Mouse (Mus musculus) stomach, embryonic 14.5 days (tissue): ENCODE measurements at regions not wholly inside any gene's neighbourhood (a gene's known extent, or its start where the extent isn't known, plus 50 kb on each side); places are given as distances from the start of the nearest gene placed in this dataset.
A peak's percentile ranks its signal among the peaks of the same experiment; 100 is the strongest.

ENCODE experiments used
- ATAC-seq: fragments of 200-750 bp; cut with Nextera tagmentation; 2 replicates; pipeline ENCODE4 v1.8.0; 2017; ENCODE audit warnings: low read depth, moderate TSS enrichment; ENCODE audit not compliant: insufficient number of reproducible peaks, insufficient read depth, low FRiP score
- H3K27ac ChIP-seq: fragments of 300-500 bp; sonication (generic); 2 replicates; pipeline ENCODE4 v1.5.1; 2014; ENCODE audit warnings: mild to moderate bottlenecking, low read length, moderate library complexity, mixed read lengths
- H3K27me3 ChIP-seq: fragments of 300-500 bp; sonication (generic); 2 replicates; pipeline ENCODE4 v1.6.1; 2014; ENCODE audit warnings: low read length, control low read depth, mixed read lengths; ENCODE audit not compliant: control insufficient read depth, insufficient read depth
- H3K36me3 ChIP-seq: fragments of 300-500 bp; sonication (generic); 2 replicates; pipeline ENCODE4 v1.6.1; 2014; ENCODE audit warnings: mild to moderate bottlenecking, control low read depth, low read length, moderate library complexity, mixed read lengths; ENCODE audit not compliant: control insufficient read depth, insufficient read depth
- H3K4me1 ChIP-seq: fragments of 300-500 bp; sonication (generic); 2 replicates; pipeline ENCODE4 v1.6.1; 2014; ENCODE audit warnings: low read length, control low read depth, mixed read lengths; ENCODE audit not compliant: control insufficient read depth, insufficient read depth
- H3K4me2 ChIP-seq: fragments of 300-500 bp; sonication (generic); replicated peaks from 2 replicates; pipeline ENCODE4 v1.6.1; 2014; ENCODE audit warnings: low read depth, low read length, control low read depth
- H3K4me3 ChIP-seq: fragments of 300-500 bp; sonication (generic); 2 replicates; pipeline ENCODE4 v1.5.1; 2014; ENCODE audit warnings: low read depth, low read length, control low read depth
- H3K9ac ChIP-seq: fragments of 300-500 bp; sonication (generic); replicated peaks from 2 replicates; pipeline ENCODE4 v1.6.1; 2014; ENCODE audit warnings: low read depth, mild to moderate bottlenecking, control low read depth, low read length, moderate library complexity, mixed read lengths
- H3K9me3 ChIP-seq: fragments of 300-500 bp; sonication (generic); 2 replicates; pipeline ENCODE4 v1.6.1; 2016; ENCODE audit warnings: low read depth, low read length, control low read depth; ENCODE audit not compliant: control insufficient read depth
- WGBS: fragments of 180-500 bp; shearing (Covaris S2); extraction: QIAGEN DNeasy Blood & Tissue Kit; methylation state at CpG from one replicate; pipeline ENCODE4 v1.1.7; 2014; 5-methylcytosine and 5-hydroxymethylcytosine counted together

- Histone ChIP-seq H3K4me2 (no peak overlapping the region), H3K36me3 (no peaks in the 10 kb centered on the region), H3K4me1 (no peaks in the 10 kb centered on the region), H3K27me3 (no peaks in the 10 kb centered on the region), H3K27ac (no peak overlapping the region), H3K9ac (no peak overlapping the region), H3K4me3 (no peak overlapping the region), H3K9me3 (no peaks in the 10 kb centered on the region)
- ATAC-seq = no peak
These were observed 180.2 kb upstream of the Syt10 start for GRCm38 (mm10) chr15:90021746-90022312.

GRCm38 (mm10) chr15:90023164-90023563 lies 181.5 kb upstream of the Syt10 start:
- 50% methylated on average over 4 of the region's 4 CpGs for WGBS
- Histone ChIP-seq H3K9ac (no peak overlapping the region), H3K4me2 (no peak overlapping the region), H3K4me1 (no peaks in the 10 kb centered on the region), H3K27ac (no peak overlapping the region), H3K4me3 (no peak overlapping the region), H3K27me3 (no peaks in the 10 kb centered on the region), H3K9me3 (no peaks in the 10 kb centered on the region), H3K36me3 (no peaks in the 10 kb centered on the region)
- ATAC-seq = no peak

GRCm38 (mm10) chr15:90034356-90034755 lies 189.8 kb upstream of the Alg10b start:
- H3K9ac ChIP-seq = no peak overlapping the region
- no peaks in the 10 kb centered on the region for H3K4me1 ChIP-seq
- no peak overlapping the region for H3K4me3 ChIP-seq
- H3K9me3 ChIP-seq = no peaks in the 10 kb centered on the region
- no peak for ATAC-seq
- WGBS = 80% methylated on average over 2 of the region's 2 CpGs
- H3K27me3 ChIP-seq = no peaks in the 10 kb centered on the region
- no peaks in the 10 kb centered on the region for H3K36me3 ChIP-seq
- no peak overlapping the region for H3K27ac ChIP-seq
- no peak overlapping the region for H3K4me2 ChIP-seq

- 66% methylated on average over 5 of the region's 5 CpGs for WGBS
These were observed 178.4 kb upstream of the Alg10b start for GRCm38 (mm10) chr15:90045683-90046082.

GRCm38 (mm10) chr15:90062021-90062420 lies 162.1 kb upstream of the Alg10b start:
- Histone ChIP-seq H3K27me3 (no peaks in the 10 kb centered on the region), H3K9me3 (no peaks in the 10 kb centered on the region), H3K36me3 (no peaks in the 10 kb centered on the region), H3K4me2 (no peak overlapping the region), H3K4me1 (no peaks in the 10 kb centered on the region), H3K27ac (no peak overlapping the region), H3K9ac (no peak overlapping the region), H3K4me3 (no peak overlapping the region)
- 62% methylated on average over 7 of the region's 7 CpGs for WGBS
- no peak for ATAC-seq

More at GRCm38 (mm10) chr15:90045683-90046082, 178.4 kb upstream of the Alg10b start:
- no peaks in the 10 kb centered on the region for H3K27me3 ChIP-seq
- no peak overlapping the region for H3K4me2 ChIP-seq
- no peak overlapping the region for H3K4me3 ChIP-seq
- no peak for ATAC-seq
- H3K9me3 ChIP-seq = no peaks in the 10 kb centered on the region
- H3K36me3 ChIP-seq = no peaks in the 10 kb centered on the region
- H3K4me1 ChIP-seq = no peaks in the 10 kb centered on the region
- no peak overlapping the region for H3K9ac ChIP-seq
- H3K27ac ChIP-seq = no peak overlapping the region

- ATAC-seq = no peak
- Histone ChIP-seq H3K9ac (no peak overlapping the region), H3K27me3 (no peaks in the 10 kb centered on the region), H3K9me3 (no peaks in the 10 kb centered on the region), H3K4me2 (no peak overlapping the region), H3K36me3 (no peaks in the 10 kb centered on the region), H3K4me1 (no peaks in the 10 kb centered on the region), H3K4me3 (no peak overlapping the region), H3K27ac (no peak overlapping the region)
- 53% methylated on average over 3 of the region's 3 CpGs for WGBS
These were observed 158.3 kb upstream of the Alg10b start for GRCm38 (mm10) chr15:90065768-90066167.

GRCm38 (mm10) chr15:90072078-90072477 lies 152.0 kb upstream of the Alg10b start:
- Histone ChIP-seq H3K4me1 (no peaks in the 10 kb centered on the region), H3K9me3 (no peaks in the 10 kb centered on the region), H3K36me3 (no peaks in the 10 kb centered on the region), H3K27me3 (no peaks in the 10 kb centered on the region), H3K27ac (no peak overlapping the region), H3K9ac (no peak overlapping the region), H3K4me3 (no peak overlapping the region), H3K4me2 (no peak overlapping the region)
- 49% methylated on average over 6 of the region's 6 CpGs for WGBS
- ATAC-seq = no peak

- Histone ChIP-seq H3K36me3 (no peaks in the 10 kb centered on the region), H3K4me2 (no peak overlapping the region), H3K4me3 (no peak overlapping the region), H3K27me3 (no peaks in the 10 kb centered on the region), H3K4me1 (no peaks in the 10 kb centered on the region), H3K27ac (no peak overlapping the region), H3K9ac (no peak overlapping the region), H3K9me3 (no peaks in the 10 kb centered on the region)
- WGBS = 45% methylated on average over 9 of the region's 9 CpGs
- peak; percentile 69; the same call in 1 of the 2 replicates for ATAC-seq
These were observed 141.7 kb upstream of the Alg10b start for GRCm38 (mm10) chr15:90082175-90082951.
